Mouse (Mus musculus) left cerebral cortex, postnatal 36 days (tissue): ENCODE results near the gene Nav2. TPM values are rescaled to one million over a fixed set of nuclear protein-coding genes. Genes with fewer than 3 reads are reported as not detected.

Source experiments
- DNase-seq, 2 experiments: peaks; one replicate each; pipeline ENCODE4 v3.0.0; 2021 to 2022; ENCODE audit warnings: low spot score in 2 of 2, mixed read lengths in 1 of 2
- intact Hi-C: fragments of 180-260 bp; cut with DNase I; formaldehyde crosslinking; loops from one replicate; pipeline ENCODE4 v1.15.1; 2025
- total RNA-seq, 2 experiments: library from RNA; stranded (reverse); gene quantifications; 2 replicates each; pipeline ENCODE4 v1.2.3; 2021

Nav2 gene
- total RNA-seq, 2 experiments from 2014 or later = 62.0 to 120 TPM

- DNase-seq = no peak
- intact Hi-C loops = loop anchor here (5.0 kb wide), 1 partner anchor 37 kb away; no protein-coding TSS in a partner anchor
Measured at GRCm38 (mm10) chr7:49639864-49640708, 731.6 kb downstream of the Nav2 start.

GRCm38 (mm10) chr7:49640709-49641305 lies 732.3 kb downstream of the Nav2 start:
- intact Hi-C loops = no loop called here
- no peak for DNase-seq

Other genes starting within 250 kb of the Nav2 start
- gene Zdhhc13, start 119.7 kb upstream of the Nav2 start, total RNA-seq = 10 to 100 TPM; 25.5 to 26.6 TPM
- not detected for gene Csrp3, start 60.7 kb upstream of the Nav2 start, total RNA-seq
- under 1 TPM; 0.25 to 0.27 TPM for gene E2f8, start 27.1 kb upstream of the Nav2 start, total RNA-seq